In genomic region chr9:13506956-13507821, GRCm38 (mm10) we compare ENCODE assay signal across 13 mouse cellular contexts.
DNase-seq lines count a peak whose midpoint lies in the region; ATAC-seq lines count a peak whose summit lies in the region.
"Had no signal": no experiment of that assay in that cellular context is flagged by ENCODE, and none has a peak within 500 bp of the region (broad histone marks: within the 10 kb centered on the region; RNA-seq: fewer than 3 reads in every experiment).

No protein-coding gene starts in this region.

- DNase-seq in NIH3T3 (ENCODE audit: low read depth) = peak; percentile 32
- peak; percentile 48 for DNase-seq in embryo, embryonic 11.5 days (ENCODE audit: low read depth, low spot score)
- DNase-seq in heart, postnatal 14 days = peak; percentile 56 to 63
- DNase-seq in cerebellum, postnatal 10 days = no peak
- no peak for DNase-seq in layer of hippocampus, adult 9-11 months
- no peak for DNase-seq in cerebellum, postnatal 4 days (ENCODE audit: low spot score in 2 of 2)
- DNase-seq: liver, postnatal 0 days; right cerebral cortex, adult 18-20 months had no signal

- WGBS in lung, embryonic 15.5 days = 29% methylated on average over 6 of the region's 6 CpGs

- H3K9ac ChIP-seq in lung, embryonic 15.5 days = no peak overlapping the region
- H3K9ac ChIP-seq: embryonic facial prominence, embryonic 13.5 days; hindbrain, embryonic 15.5 days; liver, postnatal 0 days had no signal

- peak overlapping the region; percentile 46 for H3K27ac ChIP-seq in lung, embryonic 15.5 days
- H3K27ac ChIP-seq: embryonic facial prominence, embryonic 13.5 days; hindbrain, embryonic 15.5 days had no signal

- intact Hi-C loops in heart, postnatal 14 days (cut with DNase I) = loop anchor here (5.0 kb wide), 1 partner anchor 145 kb away; no protein-coding TSS in a partner anchor

- no peaks in the 10 kb centered on the region for H3K36me3 ChIP-seq in lung, embryonic 15.5 days
- H3K36me3 ChIP-seq: embryonic facial prominence, embryonic 13.5 days; G1E; hindbrain, embryonic 15.5 days had no signal

- peaks cover 26% of the 10 kb centered on the region for H3K4me1 ChIP-seq in lung, embryonic 15.5 days
- H3K4me1 ChIP-seq: embryonic facial prominence, embryonic 13.5 days; hindbrain, embryonic 15.5 days had no signal

- H3K27me3 ChIP-seq in lung, embryonic 15.5 days = no peaks in the 10 kb centered on the region
- H3K27me3 ChIP-seq: embryonic facial prominence, embryonic 13.5 days; hindbrain, embryonic 15.5 days had no signal

- H3K4me2 ChIP-seq in lung, embryonic 15.5 days = no peak overlapping the region; the same call in 1 of the 2 replicates
- H3K4me2 ChIP-seq: embryonic facial prominence, embryonic 13.5 days; hindbrain, embryonic 15.5 days had no signal

- peak; percentile 81 for ATAC-seq in lung, embryonic 15.5 days (ENCODE audit: borderline replicate concordance, extremely low read depth, low FRiP score, low TSS enrichment)
- ATAC-seq: liver, postnatal 0 days had no signal

- no peak overlapping the region for H3K4me3 ChIP-seq in lung, embryonic 15.5 days
- H3K4me3 ChIP-seq: embryonic facial prominence, embryonic 13.5 days; hindbrain, embryonic 15.5 days; myocyte had no signal

- H3K9me3 ChIP-seq in lung, embryonic 15.5 days = no peaks in the 10 kb centered on the region
- H3K9me3 ChIP-seq: embryonic facial prominence, embryonic 13.5 days; G1E; hindbrain, embryonic 15.5 days had no signal

Comparison
In these comparisons a context has a peak if more than half of its experiments do, and no peak if none do; other contexts are left out.
1. DNase-seq: peak in NIH3T3 (single experiment), embryo, embryonic 11.5 days (single experiment) and heart, postnatal 14 days (2 of 2); none in cerebellum, postnatal 10 days (0 of 2), layer of hippocampus, adult 9-11 months (single experiment) and cerebellum, postnatal 4 days (0 of 2).